Mouse (Mus musculus): ENCODE measurements around the gene Mical1. TPM values are rescaled to one million over a fixed set of nuclear protein-coding genes. Genes with fewer than 3 reads are reported as not detected.

The Mical1 gene
- polyA plus RNA-seq, 1 experiment = 4.8 TPM

- peaks cover 11% of the 10 kb centered on the region for H3K4me1 ChIP-seq (ENCODE audit: control insufficient read depth, insufficient read depth, insufficient read length, low read length)
- H3K27ac ChIP-seq (replicated peaks; ENCODE audit: low read depth, low read length) = no peak overlapping the region
- H3K4me3 ChIP-seq (ENCODE audit: insufficient read depth, low read depth, low read length) = no peak overlapping the region
These were observed 49.6 kb downstream of the Mical1 start for GRCm38 (mm10) chr10:41525696-41526095.

GRCm38 (mm10) chr10:41529972-41530371, 53.9 kb downstream of the Mical1 start:
- Histone ChIP-seq H3K27ac (replicated peaks; ENCODE audit: low read depth, low read length) (no peak overlapping the region), H3K4me1 (ENCODE audit: control insufficient read depth, insufficient read depth, insufficient read length, low read length) (no peaks in the 10 kb centered on the region), H3K4me3 (ENCODE audit: insufficient read depth, low read depth, low read length) (no peak overlapping the region)

- Histone ChIP-seq H3K4me3 (ENCODE audit: insufficient read depth, low read depth, low read length) (no peak overlapping the region), H3K27ac (replicated peaks; ENCODE audit: low read depth, low read length) (no peak overlapping the region), H3K4me1 (ENCODE audit: control insufficient read depth, insufficient read depth, insufficient read length, low read length) (no peaks in the 10 kb centered on the region)
These were observed 59.9 kb downstream of the Mical1 start for GRCm38 (mm10) chr10:41535991-41536390.

Other genes with a start within 250 kb of the Mical1 start
- gene Fig4, start 173.1 kb upstream of the Mical1 start, polyA plus RNA-seq (2012; ENCODE audit: insufficient read depth, insufficient read length, missing spikeins) = 11.8 and 12.9 TPM in 2 replicates
- gene Ak9, start 172.3 kb upstream of the Mical1 start, polyA plus RNA-seq (2012; ENCODE audit: insufficient read depth, insufficient read length, missing spikeins) = not detected in 2 replicates
- gene Zbtb24, start 25.9 kb upstream of the Mical1 start, polyA plus RNA-seq (2012; ENCODE audit: insufficient read depth, insufficient read length, missing spikeins) = 4.7 and 6.0 TPM in 2 replicates
- 9.2 and 12.3 TPM in 2 replicates for gene Smpd2, start 14.1 kb downstream of the Mical1 start, polyA plus RNA-seq (2012; ENCODE audit: insufficient read depth, insufficient read length, missing spikeins)
- gene Ppil6, start 14.1 kb downstream of the Mical1 start, polyA plus RNA-seq (2012; ENCODE audit: insufficient read depth, insufficient read length, missing spikeins) = 0.99 TPM in 1 of 2 replicates, not detected in the other
- gene Cd164, start 43.1 kb downstream of the Mical1 start, polyA plus RNA-seq (2012; ENCODE audit: insufficient read depth, insufficient read length, missing spikeins) = 172 and 177 TPM in 2 replicates
- gene Ccdc162, start 240.3 kb downstream of the Mical1 start, polyA plus RNA-seq (2012; ENCODE audit: insufficient read depth, insufficient read length, missing spikeins) = 2.0 and 3.3 TPM in 2 replicates